Mouse (Mus musculus): ENCODE measurements around the gene Cxcl15. TPM values are rescaled to one million over a fixed set of nuclear protein-coding genes. Genes with fewer than 3 reads are reported as not detected.
"Not testable (repeated sequence)": the region's sequence is repeated elsewhere in the genome, so short reads cannot be mapped to it uniquely, and the experiment has no call there.

Cxcl15 gene
- polyA plus RNA-seq, 3 experiments from 2014 or later: not detected

DNA sequence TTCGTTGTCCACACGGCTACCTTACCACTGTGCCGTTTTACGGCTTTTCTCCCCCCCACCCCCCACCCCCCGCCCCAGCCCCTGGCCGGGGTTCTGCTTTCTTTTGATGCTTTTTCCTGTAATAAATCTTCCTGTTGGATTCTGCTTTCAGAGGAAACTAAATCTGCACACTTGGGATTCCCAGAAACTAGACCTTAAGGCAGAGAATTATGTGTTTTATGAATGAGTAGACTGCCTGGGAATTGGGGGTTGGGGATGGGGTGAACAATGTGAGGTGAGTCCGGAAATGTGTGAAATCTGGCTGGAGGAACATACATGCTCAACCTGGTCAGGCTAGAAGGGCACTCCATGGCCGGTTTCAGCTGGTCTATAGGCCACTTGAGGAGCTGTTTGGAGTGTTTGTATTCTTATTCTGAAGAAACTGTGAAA is 4.2 kb upstream of the Cxcl15 start:
- no peak for ATAC-seq

- ATAC-seq: not testable (repeated sequence)
Measured at GRCm38 (mm10) chr5:90795392-90795791, 1.1 kb downstream of the Cxcl15 start.

GRCm38 (mm10) chr5:90804574-90804973 is 10.2 kb downstream of the Cxcl15 start:
- no peak for ATAC-seq

DNA sequence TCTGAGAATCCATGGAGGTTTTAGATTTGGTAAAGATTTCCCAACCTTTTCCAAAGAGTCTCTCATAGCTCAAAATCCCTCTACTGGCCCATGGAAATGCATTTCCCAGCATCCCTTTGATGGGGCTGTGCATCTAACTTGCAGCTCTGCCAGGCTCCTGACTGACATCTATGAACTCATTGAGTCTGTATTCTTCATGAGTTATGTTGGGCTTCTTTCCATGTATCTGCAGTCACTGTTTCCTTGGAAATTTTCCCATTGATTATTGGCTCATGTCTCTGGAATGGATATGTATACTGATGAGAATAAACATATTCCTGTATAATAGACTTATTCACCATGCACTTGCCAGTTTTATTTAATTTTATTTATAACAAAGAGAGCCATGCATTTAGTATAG is 11.7 kb downstream of the Cxcl15 start:
- ATAC-seq: no peak

- no peak for ATAC-seq
Measured at GRCm38 (mm10) chr5:90807176-90807950, 13.0 kb downstream of the Cxcl15 start.

GRCm38 (mm10) chr5:90819756-90820155 is 25.4 kb downstream of the Cxcl15 start:
- no peak for ATAC-seq

DNA sequence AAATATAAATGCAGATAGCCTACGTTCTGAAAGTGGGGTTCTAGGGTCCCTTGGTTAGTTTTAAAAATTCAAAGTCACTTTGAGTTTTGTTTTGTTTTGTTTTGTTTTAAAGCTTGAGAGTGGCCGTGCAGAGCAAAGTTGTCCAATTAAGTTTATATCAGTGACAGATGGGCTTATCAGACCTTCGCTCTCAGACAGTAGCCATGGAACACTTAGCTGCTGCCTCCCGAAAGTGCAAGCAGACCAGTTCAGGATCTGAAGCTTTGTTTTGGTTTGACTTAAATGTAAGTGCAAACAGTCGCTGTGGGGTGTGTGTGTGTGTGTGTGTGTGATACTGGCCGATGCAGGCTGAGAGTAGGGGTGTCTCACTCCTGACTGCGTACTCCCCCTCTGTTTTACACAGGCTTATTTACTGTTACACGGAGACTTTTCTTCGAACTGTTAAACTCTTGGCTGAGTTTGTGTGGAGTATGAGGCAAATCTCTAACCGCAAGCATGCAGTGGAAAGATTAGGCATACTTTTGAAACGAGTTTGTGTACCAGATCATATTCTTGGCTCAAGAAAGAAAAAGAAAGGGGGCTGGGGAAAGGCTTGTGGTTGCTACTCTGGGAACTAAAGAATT is 37.9 kb downstream of the Cxcl15 start:
- no peak for ATAC-seq

DNA sequence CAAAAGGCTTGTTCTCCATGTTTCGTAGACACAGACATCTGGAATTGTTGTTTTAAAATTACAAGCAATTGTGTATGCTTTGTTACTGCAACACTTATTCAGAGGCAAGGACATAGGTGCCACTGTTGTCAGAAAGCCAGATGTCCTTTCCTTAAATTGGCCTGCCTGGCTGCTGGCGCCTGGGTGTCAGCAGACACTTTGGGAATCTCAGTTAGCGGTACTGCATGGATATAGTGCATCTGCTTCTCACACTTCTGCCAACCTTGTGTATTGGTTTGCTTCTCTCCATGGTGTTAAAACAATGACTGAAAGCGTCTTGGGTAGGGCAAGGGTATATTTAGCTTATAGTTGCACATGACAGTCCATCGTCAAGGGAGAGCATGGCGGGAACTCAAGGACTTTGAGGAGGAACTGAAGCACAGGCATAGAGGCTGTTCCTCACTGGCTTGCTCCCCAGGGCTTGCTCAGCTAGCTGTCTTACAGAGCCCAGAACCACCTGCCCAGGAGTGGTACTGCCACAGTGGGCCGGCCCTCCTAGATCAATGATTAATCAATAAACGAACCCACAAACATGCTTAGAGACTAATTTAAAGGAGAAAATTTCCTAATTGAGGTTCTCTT is 38.5 kb downstream of the Cxcl15 start:
- no peak for ATAC-seq

GRCm38 (mm10) chr5:90834436-90834835 is 40.1 kb downstream of the Cxcl15 start:
- no peak for ATAC-seq

- ATAC-seq: no peak
Measured at GRCm38 (mm10) chr5:90838582-90838981, 44.2 kb downstream of the Cxcl15 start.

DNA sequence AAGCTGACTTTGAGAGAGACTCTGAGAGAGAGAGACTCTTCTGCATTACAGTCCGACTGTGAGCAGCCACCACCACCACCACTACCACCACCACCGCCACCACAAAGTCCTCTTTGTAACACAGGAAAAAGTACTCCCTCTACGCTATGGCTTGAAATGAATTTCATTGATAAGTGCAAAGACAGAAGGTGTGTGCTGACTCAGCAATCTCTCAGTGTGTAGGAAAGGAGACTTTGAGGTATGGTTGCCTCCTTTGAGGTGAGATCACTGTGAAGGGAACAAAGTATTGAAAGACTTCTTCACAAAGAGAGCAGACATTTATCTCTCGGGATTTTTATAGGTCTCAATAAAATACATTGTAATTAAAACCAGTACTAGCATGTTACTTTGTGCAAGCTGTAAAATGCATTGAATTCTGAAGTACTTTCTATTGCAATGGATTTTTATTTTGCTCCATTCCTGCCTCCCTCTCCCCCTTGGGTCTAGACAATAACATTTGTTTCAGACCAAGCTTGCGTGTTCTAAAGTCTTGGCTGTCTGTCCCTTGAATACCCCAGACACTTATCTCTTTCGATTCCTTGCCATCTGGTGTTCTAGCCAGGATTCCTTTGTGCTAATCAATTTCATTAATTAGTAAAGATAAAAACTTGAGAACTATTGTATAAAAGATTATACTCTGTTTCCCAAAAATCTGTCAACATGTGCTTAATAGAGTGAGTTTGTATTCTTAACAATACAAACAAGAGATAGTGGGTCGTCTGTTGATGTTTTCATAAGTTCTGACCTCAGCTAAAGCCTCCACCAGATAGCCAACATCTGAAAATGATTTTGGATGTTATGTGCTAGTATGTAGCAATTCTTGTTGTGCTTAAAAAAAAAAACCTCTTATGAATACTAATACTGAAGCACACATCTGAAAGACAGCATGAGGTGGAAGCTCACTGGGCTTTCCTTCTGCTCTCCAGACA is 46.9 kb downstream of the Cxcl15 start:
- no peak for ATAC-seq

GRCm38 (mm10) chr5:90843891-90844290 is 49.6 kb downstream of the Cxcl15 start:
- ATAC-seq: no peak

GRCm38 (mm10) chr5:90850096-90850495 is 55.8 kb downstream of the Cxcl15 start:
- ATAC-seq: not testable (repeated sequence)

DNA sequence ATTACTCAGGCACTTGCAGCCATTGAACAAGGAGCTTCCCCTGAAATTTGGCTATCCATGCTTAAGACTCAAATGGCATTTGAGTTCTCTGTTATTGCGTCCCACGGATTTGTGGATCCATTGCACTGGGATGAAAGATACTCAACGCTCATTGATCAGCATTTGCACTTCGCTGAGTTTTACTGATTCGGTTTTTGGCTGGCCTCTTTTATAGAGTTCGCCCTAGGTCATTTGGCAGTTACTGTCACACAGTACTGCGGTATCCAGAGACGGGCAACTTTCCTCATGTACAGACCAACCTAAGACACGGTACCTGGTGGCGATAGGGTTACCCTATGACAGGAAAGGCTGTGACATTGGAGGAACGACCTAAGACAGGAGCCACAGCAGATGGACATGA is 57.1 kb downstream of the Cxcl15 start:
- not testable (repeated sequence) for ATAC-seq

Other genes starting within 250 kb of the Cxcl15 start
- gene 5830473C10Rik, start 233.4 kb upstream of the Cxcl15 start, polyA plus RNA-seq (2017; shearing (Covaris generic)): under 1 TPM in 1 of 3 experiments, not detected in 2; 0.30 TPM
- gene Rassf6, start 153.9 kb upstream of the Cxcl15 start, polyA plus RNA-seq (2017; shearing (Covaris generic)): 1 to 10 TPM; 1.7 to 3.9 (median 2.1) TPM
- not detected for gene Cxcl5, start 35.2 kb upstream of the Cxcl15 start, polyA plus RNA-seq (2017; shearing (Covaris generic))
- under 1 TPM in 1 of 3 experiments, not detected in 2; 0.67 TPM for gene Ppbp, start 26.0 kb upstream of the Cxcl15 start, polyA plus RNA-seq (2017; shearing (Covaris generic))
- gene Pf4, start 22.1 kb upstream of the Cxcl15 start, polyA plus RNA-seq (2017; shearing (Covaris generic)): not detected
- gene Cxcl3, start 8.4 kb upstream of the Cxcl15 start, polyA plus RNA-seq (2017; shearing (Covaris generic)): 1 to 10 TPM in 1 of 3 experiments, not detected in 2; 1.5 TPM
- not detected for gene Cxcl1, start 96.7 kb downstream of the Cxcl15 start, polyA plus RNA-seq (2017; shearing (Covaris generic))
- gene Cxcl2, start 109.3 kb downstream of the Cxcl15 start, polyA plus RNA-seq (2017; shearing (Covaris generic)): under 1 TPM in 1 of 3 experiments, not detected in 2; 0.92 TPM
- gene Mthfd2l, start 136.6 kb downstream of the Cxcl15 start, polyA plus RNA-seq (2017; shearing (Covaris generic)): 1 to 10 TPM in 2 of 3 experiments, under 1 TPM in 1; 0.80 to 2.3 (median 1.3) TPM
- not detected for gene Epgn, start 232.9 kb downstream of the Cxcl15 start, polyA plus RNA-seq (2017; shearing (Covaris generic))

All from inflammation-experienced regulatory T-cells, adult 6 months (primary cell).